In the genomic region with DNA sequence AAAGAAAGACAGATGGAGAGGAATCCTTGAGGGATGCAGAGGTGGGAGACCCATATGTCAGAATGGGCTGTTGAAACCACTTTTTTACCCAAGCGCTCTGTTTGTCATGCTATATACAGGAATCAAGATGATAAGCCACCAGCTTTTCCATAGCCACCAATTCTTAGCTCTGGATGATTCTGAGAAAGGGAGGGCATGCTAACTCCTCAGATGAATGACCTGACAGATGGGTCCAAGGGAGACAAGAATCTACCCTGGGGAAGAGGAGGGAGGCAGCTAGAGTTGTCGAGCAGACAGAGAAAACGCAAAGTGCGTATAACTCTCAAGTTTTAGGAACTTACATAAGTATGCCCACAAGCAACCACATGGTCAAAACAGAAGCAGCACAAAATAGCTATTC, we compare ENCODE assay signal across 23 mouse cellular contexts.
A peak's percentile ranks its signal among the peaks of the same experiment; 100 is the strongest.
DNase-seq lines count a peak whose midpoint lies in the region; ATAC-seq lines count a peak whose summit lies in the region.
"Had no signal": no experiment of that assay in that cellular context is flagged by ENCODE, and none has a peak within 500 bp of the region (broad histone marks: within the 10 kb centered on the region; RNA-seq: fewer than 3 reads in every experiment).

No protein-coding gene starts in this region.

- intact Hi-C loops in heart, postnatal 25 days (cut with DNase I): no loop called here

- DNase-seq in frontal cortex, postnatal 10 days (ENCODE audit: low spot score in 2 of 2): no peak
- peak; percentile 8 for DNase-seq in heart, adult 11 months
- no peak for DNase-seq in heart, postnatal 25 days (ENCODE audit: low spot score)
- DNase-seq in right cerebral cortex, adult 18-20 months: peak; percentile 35
- DNase-seq in right cerebral cortex, postnatal 4 days: no peak
- peak; percentile 67 for DNase-seq in telencephalon, adult 2 months (ENCODE audit: low read depth, low spot score)
- DNase-seq: adrenal gland, adult 8-10 months; adrenal gland, postnatal 14 days; adrenal gland, postnatal 36 days; B cell, adult 2 months; cerebellum, adult 11 months; cerebellum, adult 18-20 months; cerebellum, adult 8-10 months; cerebellum, adult 9-11 months; cerebellum, postnatal 14 days; cerebellum, postnatal 36 days; embryo, embryonic 11 days had no signal

- peak; percentile 73 for ATAC-seq in frontal cortex, adult (ENCODE audit: low TSS enrichment)
- no peak for ATAC-seq in inflammation-experienced regulatory T-cells, adult 6 months
- ATAC-seq: activated CD4-positive, CD25-positive, alpha-beta regulatory T cell, adult 4 months; CD4-positive, CD25-positive, alpha-beta regulatory T cell, adult 4 months; forebrain, embryonic 14.5 days; Patski had no signal

Comparison
In these comparisons a context has a peak if more than half of its experiments do, and no peak if none do; other contexts are left out.
1. DNase-seq: peak in heart, adult 11 months (single experiment), right cerebral cortex, adult 18-20 months (single experiment) and telencephalon, adult 2 months (single experiment); none in frontal cortex, postnatal 10 days (0 of 2), heart, postnatal 25 days (single experiment) and right cerebral cortex, postnatal 4 days (single experiment).